Mouse (Mus musculus) mouse embryonic stem cell (cell line): ENCODE measurements around the gene Dnah8.

ENCODE experiments used
- in situ Hi-C, 2 experiments: fragments of 300-500 bp; cut with MboI; formaldehyde crosslinking; loops; 1 replicate in 1 of 2; 3 replicates in 1 of 2; pipeline ENCODE4 v1.14.3; 2019 to 2020; ENCODE audit warnings: low sequenced_read_pairs in 2 of 2, low pct_unique_long_range_greater_than_20kb in 1 of 2, mixed read lengths in 1 of 2; ENCODE audit not compliant: unreplicated experiment in 1 of 2

The Dnah8 gene

DNA sequence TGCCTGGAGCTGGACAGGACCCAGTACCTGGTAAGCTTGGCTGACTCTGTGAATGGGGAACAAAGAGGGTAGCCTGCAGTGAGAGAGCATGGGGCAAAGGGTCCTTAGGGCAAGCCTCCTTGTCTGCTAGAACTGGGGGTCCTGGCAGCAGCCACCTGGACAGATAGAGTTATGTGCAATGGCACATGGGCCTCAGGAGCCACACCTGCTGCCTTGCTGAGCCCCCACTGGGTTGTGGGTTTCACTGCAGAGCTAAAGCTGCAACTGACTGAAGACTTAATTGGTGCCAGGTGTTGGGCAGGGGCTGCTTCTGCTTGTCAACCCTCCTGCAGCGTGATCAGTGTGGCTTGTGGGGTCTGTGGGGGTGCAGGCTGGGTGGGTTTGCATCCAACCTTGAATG lies 267.9 kb downstream of the Dnah8 start:
- in situ Hi-C loops, result no loop called here

DNA sequence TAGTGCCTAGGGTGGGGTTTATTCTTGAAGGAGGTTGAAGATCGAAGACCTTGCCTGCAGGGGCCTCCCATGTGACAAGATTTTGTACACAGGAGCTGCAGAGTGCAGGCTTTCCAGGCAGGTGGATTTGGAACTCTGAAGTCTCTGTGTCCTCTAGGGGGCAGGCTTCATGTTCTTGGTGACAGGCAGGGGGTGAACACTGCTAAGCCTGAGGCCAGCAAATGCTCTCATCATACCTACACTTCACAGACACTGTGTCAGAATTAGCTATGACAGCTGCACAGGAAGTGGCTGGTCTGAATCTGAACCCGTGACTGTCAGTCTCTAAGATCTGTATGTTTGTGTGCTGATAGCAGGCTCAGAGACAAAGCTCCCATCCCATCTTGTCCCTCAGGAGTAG lies 268.6 kb downstream of the Dnah8 start:
- in situ Hi-C loops, result no loop called here

DNA sequence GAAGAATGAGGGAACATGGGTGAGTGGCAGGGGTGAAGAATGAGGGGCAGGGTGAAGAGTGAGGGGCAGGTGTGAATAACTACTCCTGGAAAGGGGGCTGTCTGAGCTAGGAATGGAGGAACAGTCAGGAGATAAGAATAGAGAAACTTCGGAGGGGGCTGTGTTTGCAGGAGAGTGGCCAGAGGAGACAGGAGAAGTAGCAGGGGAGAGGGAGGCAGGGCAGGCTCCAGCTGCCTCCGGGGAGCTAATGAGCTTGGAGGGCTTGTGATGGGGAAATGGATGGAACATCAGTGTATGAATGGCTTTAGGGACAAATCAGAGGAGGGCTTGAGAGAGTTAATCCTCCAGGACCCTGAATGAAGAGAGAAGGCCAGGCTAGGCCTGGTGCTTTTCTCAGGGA lies 272.9 kb downstream of the Dnah8 start:
- in situ Hi-C loops, result no loop called here

DNA sequence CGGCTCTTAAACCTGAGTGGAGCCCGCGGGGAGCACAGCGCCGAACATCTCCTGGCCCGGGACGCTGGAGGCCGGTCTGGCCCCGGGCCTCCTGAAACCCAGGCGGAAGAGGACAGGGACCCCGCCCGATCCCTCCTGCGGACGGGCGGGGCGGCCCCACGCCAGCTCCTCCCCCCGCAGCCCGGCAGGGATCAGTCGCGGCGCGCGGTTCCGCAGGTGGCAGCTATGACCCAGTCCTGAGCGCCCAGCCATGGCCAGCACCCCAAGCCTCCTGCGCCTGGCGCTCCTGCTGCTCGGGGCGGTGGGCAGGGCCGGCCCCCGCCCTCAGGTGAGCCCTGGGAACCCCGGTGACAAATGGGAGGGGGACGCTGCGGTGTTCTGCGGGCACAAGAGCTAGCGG lies 277.5 kb downstream of the Dnah8 start, which contains the start of gene Glp1r:
Gene Glp1r (plus strand): TSS at position 191 of the 400 bp plus-strand sequence.
- in situ Hi-C loops, result no loop called here

DNA sequence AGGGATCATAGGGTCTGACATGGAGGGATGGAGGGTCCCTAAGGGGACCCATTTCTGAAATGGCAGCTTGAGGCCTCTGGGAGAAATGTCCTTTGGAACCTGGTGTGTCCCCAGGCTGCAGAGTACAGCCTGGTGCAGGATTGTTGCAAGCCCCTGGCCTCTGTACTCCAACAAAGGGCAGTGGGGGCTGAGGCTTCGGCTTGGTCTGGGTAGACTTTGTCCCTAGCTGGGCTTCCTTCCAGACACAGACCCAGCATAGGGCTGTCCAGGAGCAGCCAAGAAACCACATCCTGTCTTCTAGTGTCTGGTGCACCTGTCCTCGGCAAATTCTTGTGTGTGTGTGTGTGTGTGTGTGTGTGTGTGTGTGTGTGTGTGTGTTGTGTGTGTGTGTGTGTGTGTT lies 279.9 kb downstream of the Dnah8 start:
- in situ Hi-C loops, result no loop called here

DNA sequence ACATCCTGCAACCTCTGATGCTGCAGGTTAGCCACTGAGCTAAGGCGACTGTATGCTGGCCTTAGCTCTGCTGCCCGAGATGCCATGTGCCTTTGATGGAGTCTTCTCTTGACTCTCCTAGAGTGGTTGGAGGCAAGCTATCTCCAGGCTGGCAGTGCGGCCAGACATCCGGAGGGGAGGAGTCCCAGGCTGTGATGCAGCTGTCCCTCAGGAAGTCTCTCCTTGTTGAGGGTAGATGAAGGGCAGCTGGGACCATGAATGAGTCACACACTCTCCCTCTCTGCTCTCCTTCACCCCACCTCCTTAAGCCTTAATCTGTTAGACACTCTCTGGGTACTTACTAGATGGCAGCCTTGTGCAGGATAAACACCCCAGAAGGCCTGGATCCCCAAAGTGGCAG lies 283.4 kb downstream of the Dnah8 start:
- in situ Hi-C loops, result no loop called here

DNA sequence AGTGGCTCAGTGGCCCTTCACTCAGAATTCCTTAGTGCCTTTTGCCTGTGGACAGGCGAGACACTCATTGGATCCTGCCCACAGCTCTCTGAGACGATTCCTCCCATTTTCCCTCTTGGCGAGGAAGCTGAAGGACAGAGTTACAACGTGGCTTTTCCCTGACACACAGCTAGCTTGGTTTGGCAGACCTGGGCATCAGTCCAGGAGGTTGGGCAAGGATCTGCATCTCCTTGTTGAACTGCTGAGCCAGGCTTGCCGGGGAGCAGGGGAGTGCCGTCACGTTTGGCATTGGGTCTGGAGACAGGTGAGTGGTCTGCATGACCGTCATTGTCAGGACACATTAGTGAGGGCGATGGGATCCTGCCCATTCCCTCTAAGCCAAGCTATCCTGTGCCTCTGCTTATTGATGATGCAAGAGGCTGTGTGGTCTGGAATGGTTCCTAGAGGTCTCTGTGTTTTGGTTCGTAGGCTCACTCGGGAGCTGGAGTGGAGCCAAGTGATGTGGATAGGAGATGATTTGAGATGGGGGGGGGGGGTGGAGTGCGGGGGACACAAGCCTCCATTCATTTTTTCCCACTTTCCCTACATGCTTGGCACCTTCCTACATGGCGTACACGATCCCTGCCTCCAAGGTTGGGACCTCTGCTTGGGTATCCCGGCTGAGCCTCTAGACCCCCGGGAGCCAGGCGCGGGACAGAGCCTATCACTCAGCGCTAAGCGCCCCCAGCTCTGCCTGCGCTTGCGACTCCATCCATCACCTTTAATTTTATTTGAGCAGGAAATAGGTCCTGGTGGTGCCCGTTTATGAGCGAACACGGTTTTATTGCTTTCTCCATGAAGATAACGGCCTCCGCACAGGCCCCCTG lies 286.9 kb downstream of the Dnah8 start:
- in situ Hi-C loops, result no loop called here

DNA sequence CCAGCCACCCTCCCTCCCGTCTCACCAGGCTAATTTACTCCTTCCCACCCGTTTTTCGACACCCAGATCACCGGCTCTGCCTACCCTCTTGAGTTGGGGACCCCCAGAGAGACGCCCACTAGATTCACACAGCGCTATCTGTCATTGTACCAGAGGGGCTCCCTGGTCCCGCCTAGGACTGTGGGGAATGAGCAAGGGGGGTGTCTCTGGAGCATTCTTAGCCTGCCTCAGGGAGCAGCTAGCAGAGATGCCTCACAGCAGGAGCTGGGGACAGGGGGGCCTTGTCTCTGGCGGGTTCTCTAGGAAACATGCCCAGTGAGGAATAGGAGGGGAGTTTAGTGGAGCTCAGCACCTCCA lies 287.6 kb downstream of the Dnah8 start:
- in situ Hi-C loops, result no loop called here

DNA sequence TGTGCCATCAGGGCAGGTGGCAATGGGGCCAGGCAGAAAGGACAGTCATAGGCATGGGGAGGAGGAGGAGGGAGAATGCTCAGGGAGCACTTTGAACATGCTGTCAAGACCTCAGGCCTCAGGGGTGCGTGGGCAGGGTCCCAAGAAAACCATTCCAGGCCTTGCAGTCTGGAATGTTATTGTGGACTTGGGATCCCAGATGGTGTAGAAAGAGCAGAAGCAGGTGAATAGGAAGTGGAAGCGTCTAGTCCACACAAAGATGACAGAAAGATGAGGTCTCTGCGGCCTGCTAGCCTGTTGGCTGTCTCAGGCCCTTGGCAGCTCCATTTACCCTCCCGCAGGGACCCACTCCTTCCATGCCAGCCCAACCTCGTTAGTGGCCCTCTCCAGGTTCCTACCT lies 288.4 kb downstream of the Dnah8 start:
- in situ Hi-C loops, result no loop called here

DNA sequence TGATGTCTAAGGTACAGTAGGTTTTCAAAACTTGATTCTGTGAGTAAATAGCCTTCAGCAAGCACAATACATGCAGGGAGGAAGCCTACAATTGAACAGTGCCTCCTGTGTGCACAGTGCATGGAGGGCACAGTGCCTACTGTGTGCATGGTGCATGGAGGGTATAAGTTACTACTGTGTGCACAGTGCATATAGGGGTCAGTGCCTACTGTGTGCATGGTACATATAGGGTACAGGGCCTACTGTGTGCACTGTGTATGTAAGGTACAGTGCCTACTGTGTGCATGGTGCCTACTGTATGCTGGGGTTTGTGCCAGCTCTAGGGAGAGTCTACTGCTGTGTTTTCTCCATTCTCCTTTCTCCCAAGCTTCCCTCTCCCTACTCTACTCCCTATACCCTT lies 290.1 kb downstream of the Dnah8 start:
- in situ Hi-C loops, result no loop called here

DNA sequence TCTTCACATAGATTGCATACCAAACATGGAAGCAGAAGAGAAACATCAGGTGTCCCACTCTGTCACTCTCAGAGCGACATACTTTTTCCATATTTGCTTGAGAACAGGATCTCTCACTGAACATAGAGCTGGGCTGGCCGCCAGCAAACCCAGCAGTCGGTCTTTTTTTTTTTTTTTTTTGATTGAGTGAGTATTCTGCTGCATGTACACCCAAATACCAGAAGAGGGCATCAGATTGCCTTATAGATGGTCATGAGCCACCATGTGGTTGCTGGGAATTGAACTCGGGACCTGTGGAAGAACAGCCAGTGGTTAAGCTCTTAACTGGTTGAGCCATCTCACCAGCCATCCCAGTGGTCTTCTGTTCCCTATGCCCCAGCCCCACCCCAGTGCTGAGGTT lies 299.4 kb downstream of the Dnah8 start:
- in situ Hi-C loops, result loop anchor here (5.0 kb wide), 1 partner anchor 476 kb away; no protein-coding TSS in a partner anchor
